Mouse (Mus musculus) midbrain, embryonic 16.5 days (tissue): Measurements from ENCODE around the gene Limd1. TPM values are rescaled to one million over a fixed set of nuclear protein-coding genes. Genes with fewer than 3 reads are reported as not detected.

ENCODE experiments used
- ATAC-seq: fragments of 200-750 bp; cut with Nextera tagmentation; 2 replicates; pipeline ENCODE4 v1.8.0; 2017; ENCODE audit warnings: moderate TSS enrichment
- H3K27ac ChIP-seq: fragments of 300-500 bp; sonication (generic); 2 replicates; pipeline ENCODE4 v1.5.1; 2014; ENCODE audit warnings: mild to moderate bottlenecking, low read length, mixed read lengths
- H3K27me3 ChIP-seq: fragments of 300-500 bp; sonication (generic); 2 replicates; pipeline ENCODE4 v1.6.1; 2014; ENCODE audit warnings: low read depth, low read length, mixed read lengths; ENCODE audit not compliant: control insufficient read depth, insufficient read depth
- H3K36me3 ChIP-seq: fragments of 300-500 bp; sonication (generic); 2 replicates; pipeline ENCODE4 v1.6.1; 2014; ENCODE audit warnings: mild to moderate bottlenecking, low read length, moderate library complexity, mixed read lengths; ENCODE audit not compliant: control insufficient read depth, insufficient read depth
- H3K4me1 ChIP-seq: fragments of 300-500 bp; sonication (generic); 2 replicates; pipeline ENCODE4 v1.6.1; 2014; ENCODE audit warnings: mild to moderate bottlenecking, low read length, mixed read lengths; ENCODE audit not compliant: control insufficient read depth, insufficient read depth
- H3K4me2 ChIP-seq: fragments of 300-500 bp; sonication (generic); 2 replicates; pipeline ENCODE4 v1.6.1; 2014; ENCODE audit warnings: mild to moderate bottlenecking, low read length, mixed read lengths
- H3K4me3 ChIP-seq: fragments of 300-500 bp; sonication (generic); 2 replicates; pipeline ENCODE4 v1.5.1; 2014; ENCODE audit warnings: low read depth, mild to moderate bottlenecking, low read length, moderate library complexity, mixed read lengths
- H3K9ac ChIP-seq: fragments of 300-500 bp; sonication (generic); 2 replicates; pipeline ENCODE4 v1.6.1; 2014; ENCODE audit warnings: low read depth, low read length, mixed read lengths
- H3K9me3 ChIP-seq: fragments of 300-500 bp; sonication (generic); replicated peaks from 2 replicates; pipeline ENCODE4 v1.6.1; 2014; ENCODE audit warnings: mild to moderate bottlenecking, low read length, mixed read lengths; ENCODE audit not compliant: control insufficient read depth, poor library complexity, severe bottlenecking
- WGBS: fragments of 180-500 bp; shearing (Covaris S2); extraction: QIAGEN DNeasy Blood & Tissue Kit; methylation state at CpG from one replicate; pipeline ENCODE4 v1.1.7; 2014; 5-methylcytosine and 5-hydroxymethylcytosine counted together
- polyA plus RNA-seq: library from polyadenylated mRNA; unstranded; fragments of >200 nt; fragmentation: Nextera tagmentation; extraction: Ambion mirVana; gene quantifications from 2 replicates; pipeline ENCODE4 v1.2.1, GENCODE M21; 2015

The Limd1 gene
- polyA plus RNA-seq, 1 experiment from 2014 or later: 10.2 TPM

GRCm38 (mm10) chr9:123456634-123457602 is 21.6 kb upstream of the Limd1 start:
- Histone ChIP-seq H3K4me2 (no peak overlapping the region), H3K4me3 (no peak overlapping the region), H3K27ac (0 out of 2 replicates have a peak overlapping the region, but pooled peaks have one; percentile 24), H3K27me3 (no peaks in the 10 kb centered on the region), H3K9ac (no peak overlapping the region), H3K36me3 (0 out of 2 replicates have a peak, but pooled peaks cover 6% of the 10 kb centered on the region), H3K9me3 (0 out of 2 replicates have a peak, but pooled peaks cover 3% of the 10 kb centered on the region), H3K4me1 (no peaks in the 10 kb centered on the region)
- ATAC-seq: no peak
- 63% methylated on average over 9 of the region's 9 CpGs for WGBS

- no peaks in the 10 kb centered on the region for H3K4me1 ChIP-seq
- no peak for ATAC-seq
- H3K4me2 ChIP-seq: no peak overlapping the region
- no peak overlapping the region for H3K27ac ChIP-seq
- H3K27me3 ChIP-seq: no peaks in the 10 kb centered on the region
- no peak overlapping the region for H3K4me3 ChIP-seq
- H3K9me3 ChIP-seq: 0 out of 2 replicates have a peak, but pooled peaks cover 3% of the 10 kb centered on the region
- no peak overlapping the region for H3K9ac ChIP-seq
- H3K36me3 ChIP-seq: 0 out of 2 replicates have a peak, but pooled peaks cover 3% of the 10 kb centered on the region
- 62% methylated on average over 2 of the region's 2 CpGs for WGBS
Measured at GRCm38 (mm10) chr9:123457603-123458002, 20.9 kb upstream of the Limd1 start.

- H3K27ac ChIP-seq: no peak overlapping the region
- 47% methylated on average over 4 of the region's 4 CpGs for WGBS
- H3K36me3 ChIP-seq: 0 out of 2 replicates have a peak, but pooled peaks cover 2% of the 10 kb centered on the region
- H3K27me3 ChIP-seq: no peaks in the 10 kb centered on the region
- H3K4me1 ChIP-seq: no peaks in the 10 kb centered on the region
- peak; percentile 60; the same call in 1 of the 2 replicates for ATAC-seq
- H3K9me3 ChIP-seq: no peaks in the 10 kb centered on the region
- H3K9ac ChIP-seq: no peak overlapping the region
- H3K4me3 ChIP-seq: no peak overlapping the region
- H3K4me2 ChIP-seq: no peak overlapping the region
Measured at GRCm38 (mm10) chr9:123467141-123467620, 11.3 kb upstream of the Limd1 start.

GRCm38 (mm10) chr9:123468406-123469085 is 10.0 kb upstream of the Limd1 start:
- Histone ChIP-seq H3K4me3 (no peak overlapping the region), H3K27ac (no peak overlapping the region), H3K27me3 (no peaks in the 10 kb centered on the region), H3K4me1 (no peaks in the 10 kb centered on the region), H3K9ac (no peak overlapping the region), H3K9me3 (no peaks in the 10 kb centered on the region), H3K36me3 (no peaks in the 10 kb centered on the region), H3K4me2 (no peak overlapping the region)
- 73% methylated on average over 5 of the region's 5 CpGs for WGBS
- ATAC-seq: no peak

- Histone ChIP-seq H3K4me3 (no peak overlapping the region), H3K36me3 (no peaks in the 10 kb centered on the region), H3K27me3 (no peaks in the 10 kb centered on the region), H3K9me3 (no peaks in the 10 kb centered on the region), H3K4me1 (no peaks in the 10 kb centered on the region), H3K9ac (no peak overlapping the region), H3K4me2 (no peak overlapping the region), H3K27ac (no peak overlapping the region)
- ATAC-seq: no peak
Measured at GRCm38 (mm10) chr9:123469087-123469486, 9.4 kb upstream of the Limd1 start.

- Histone ChIP-seq H3K9ac (no peak overlapping the region), H3K4me1 (no peaks in the 10 kb centered on the region), H3K36me3 (no peaks in the 10 kb centered on the region), H3K4me3 (no peak overlapping the region), H3K27me3 (no peaks in the 10 kb centered on the region), H3K27ac (no peak overlapping the region), H3K4me2 (no peak overlapping the region), H3K9me3 (no peaks in the 10 kb centered on the region)
- ATAC-seq: no peak
Measured at GRCm38 (mm10) chr9:123473377-123473776, 5.1 kb upstream of the Limd1 start.

- Histone ChIP-seq H3K27me3 (no peaks in the 10 kb centered on the region), H3K27ac (no peak overlapping the region), H3K9me3 (no peaks in the 10 kb centered on the region), H3K4me1 (peaks cover 3% of the 10 kb centered on the region), H3K36me3 (no peaks in the 10 kb centered on the region), H3K4me3 (no peak overlapping the region), H3K4me2 (no peak overlapping the region), H3K9ac (no peak overlapping the region)
- 72% methylated on average over 1 of the region's 1 CpGs for WGBS
- ATAC-seq: no peak
Measured at GRCm38 (mm10) chr9:123475569-123475968, 2.9 kb upstream of the Limd1 start.

GRCm38 (mm10) chr9:123478031-123478585 is 398 bp upstream of the Limd1 start:
- Histone ChIP-seq H3K4me3 (peak overlapping the region; percentile 57), H3K9ac (no peak overlapping the region; the same call in 1 of the 2 replicates), H3K9me3 (no peaks in the 10 kb centered on the region), H3K4me2 (peak overlapping the region; percentile 75), H3K27ac (no peak overlapping the region), H3K4me1 (peaks cover 6% of the 10 kb centered on the region), H3K27me3 (no peaks in the 10 kb centered on the region), H3K36me3 (no peaks in the 10 kb centered on the region)
- 1% methylated on average over 23 of the region's 29 CpGs for WGBS
- ATAC-seq: peak; percentile 75
